Mouse (Mus musculus) retina, embryonic 14.5 days (tissue): Measurements from ENCODE around the gene Cpox.

Experiments
- DNase-seq: peaks from one replicate; pipeline ENCODE4 v3.0.0-alpha.2; 2015; ENCODE audit warnings: low spot score

Cpox gene

GRCm38 (mm10) chr16:58751314-58751713 lies 81.2 kb downstream of the Cpox start:
- peak; percentile 34 for DNase-seq

GRCm38 (mm10) chr16:58756191-58756590 lies 86.1 kb downstream of the Cpox start:
- DNase-seq: no peak

GRCm38 (mm10) chr16:58763076-58763475 lies 93.0 kb downstream of the Cpox start, which contains the start of gene Olfr172:
TSS of gene Olfr172 (minus strand) at chr16:58763176.
- no peak for DNase-seq
